Mouse (Mus musculus) myocyte (in vitro differentiated cells): ENCODE results near the gene C8b. TPM values are rescaled to one million over a fixed set of nuclear protein-coding genes. Genes with fewer than 3 reads are reported as not detected.

Source experiments
- H3K27me3 ChIP-seq: one replicate; pipeline ENCODE4 v1.6.1; 2011; ENCODE audit not compliant: control insufficient read depth, insufficient read depth, insufficient read length
- H3K36me3 ChIP-seq: one replicate; pipeline ENCODE4 v1.6.1; 2011; ENCODE audit not compliant: control insufficient read depth, insufficient read depth
- H3K4me2 ChIP-seq: one replicate; pipeline ENCODE4 v1.6.1; 2011; ENCODE audit warnings: low read depth, control low read depth
- H3K4me3 ChIP-seq: one replicate; pipeline ENCODE4 v1.5.1; 2011; ENCODE audit warnings: mild to moderate bottlenecking, control low read depth, moderate library complexity
- H3K79me2 ChIP-seq: one replicate; pipeline ENCODE4 v1.6.1; 2011; ENCODE audit not compliant: control insufficient read depth, insufficient read depth
- H3ac ChIP-seq: one replicate; pipeline ENCODE4 v1.6.1; 2011; ENCODE audit not compliant: control insufficient read depth, insufficient read length
- CEBPB ChIP-seq: IDR thresholded peaks from 2 replicates; pipeline ENCODE4 v1.6.1; 2011; ENCODE audit warnings: mild to moderate bottlenecking, moderate library complexity; ENCODE audit not compliant: poor library complexity, insufficient read depth, severe bottlenecking
- E2F4 ChIP-seq: IDR thresholded peaks from one replicate; pipeline ENCODE4 v1.6.1; 2011; ENCODE audit warnings: mild to moderate bottlenecking, control low read depth, moderate library complexity; ENCODE audit not compliant: insufficient read depth
- MAX ChIP-seq: IDR thresholded peaks from one replicate; pipeline ENCODE4 v1.6.1; 2011; ENCODE audit warnings: low read depth, mild to moderate bottlenecking, control low read depth
- MYOD1 ChIP-seq, 3 experiments: IDR thresholded peaks; one replicate each; pipeline ENCODE4 v1.6.1; 2011; ENCODE audit warnings: control low read depth in 2 of 3, low read depth in 2 of 3, mild to moderate bottlenecking in 2 of 3, moderate library complexity in 1 of 3; ENCODE audit not compliant: insufficient read length in 2 of 3, control insufficient read depth in 1 of 3
- MYOG ChIP-seq, 3 experiments: IDR thresholded peaks; one replicate each; pipeline ENCODE4 v1.6.1; 2011; ENCODE audit warnings: control low read depth in 2 of 3, low read depth in 2 of 3, mild to moderate bottlenecking in 2 of 3; ENCODE audit not compliant: insufficient read length in 2 of 3, control insufficient read depth in 1 of 3, insufficient read depth in 1 of 3
- POLR2A ChIP-seq: IDR thresholded peaks from one replicate; pipeline ENCODE4 v1.6.1; 2011; ENCODE audit warnings: low read depth, mild to moderate bottlenecking, control low read depth, moderate library complexity; ENCODE audit not compliant: insufficient read length
- POLR2AphosphoS2 ChIP-seq: IDR thresholded peaks from one replicate; pipeline ENCODE4 v1.6.1; 2011; ENCODE audit warnings: low read depth, control low read depth; ENCODE audit not compliant: insufficient read length
- REST ChIP-seq: IDR thresholded peaks from one replicate; pipeline ENCODE4 v1.6.1; 2011; ENCODE audit warnings: mild to moderate bottlenecking, control low read depth, moderate library complexity; ENCODE audit not compliant: insufficient read depth, insufficient read length
- SRF ChIP-seq: IDR thresholded peaks from one replicate; pipeline ENCODE4 v1.6.1; 2011; ENCODE audit warnings: low read depth; ENCODE audit not compliant: control insufficient read depth, insufficient read length
- TCF12 ChIP-seq: IDR thresholded peaks from one replicate; pipeline ENCODE4 v1.6.1; 2011; ENCODE audit warnings: mild to moderate bottlenecking, control low read depth; ENCODE audit not compliant: poor library complexity, insufficient read depth, severe bottlenecking
- TCF3 ChIP-seq: IDR thresholded peaks from one replicate; pipeline ENCODE4 v1.6.1; 2011; ENCODE audit warnings: low read depth, control low read depth; ENCODE audit not compliant: insufficient read length
- USF1 ChIP-seq: IDR thresholded peaks from one replicate; pipeline ENCODE4 v1.6.1; 2011; ENCODE audit warnings: low read depth, mild to moderate bottlenecking, control low read depth, moderate library complexity
- polyA plus RNA-seq: library from polyadenylated mRNA; unstranded; fragments of >200 nt; fragmentation: generic; extraction: Trizol; gene quantifications from one replicate; pipeline ENCODE4 v1.2.1, GENCODE M21; 2012; ENCODE audit warnings: missing spikeins

Gene C8b
- polyA plus RNA-seq, 1 experiment, result not detected

- no peak overlapping the region for H3ac ChIP-seq
- no peaks in the 10 kb centered on the region for H3K27me3 ChIP-seq
- no peak for TF ChIP-seq MYOD1 (IDR thresholded peaks at IDR 0.05; ENCODE audit: control insufficient read depth in 1 of 3, insufficient read length in 2 of 3, low read depth in 2 of 3)
- no peak for TF ChIP-seq TCF3
- TF ChIP-seq SRF, result no peak
- no peak for TF ChIP-seq CEBPB
- no peak for TF ChIP-seq E2F4
- no peak for TF ChIP-seq POLR2AphosphoS2
- TF ChIP-seq POLR2A, result no peak
- no peak for TF ChIP-seq USF1
- no peak for TF ChIP-seq TCF12
- TF ChIP-seq MYOG (IDR thresholded peaks at IDR 0.05; ENCODE audit: control insufficient read depth in 1 of 3, insufficient read depth in 1 of 3, insufficient read length in 2 of 3, low read depth in 2 of 3), result no peak
- TF ChIP-seq MAX, result no peak
- TF ChIP-seq REST, result no peak
- no peak overlapping the region for H3K4me2 ChIP-seq
- H3K79me2 ChIP-seq, result no peaks in the 10 kb centered on the region
- no peaks in the 10 kb centered on the region for H3K36me3 ChIP-seq
- H3K4me3 ChIP-seq, result no peak overlapping the region
Observed at GRCm38 (mm10) chr4:104725673-104726072, 40.4 kb upstream of the C8b start.

GRCm38 (mm10) chr4:104729185-104729584 lies 36.9 kb upstream of the C8b start:
- Histone ChIP-seq H3K4me2 (no peak overlapping the region), H3ac (no peak overlapping the region), H3K27me3 (no peaks in the 10 kb centered on the region), H3K79me2 (no peaks in the 10 kb centered on the region), H3K4me3 (no peak overlapping the region), H3K36me3 (no peaks in the 10 kb centered on the region)
- TF ChIP-seq MYOG (IDR thresholded peaks at IDR 0.05; ENCODE audit: control insufficient read depth in 1 of 3, insufficient read depth in 1 of 3, insufficient read length in 2 of 3, low read depth in 2 of 3), result no peak
- TF ChIP-seq POLR2A, result no peak
- no peak for TF ChIP-seq E2F4
- TF ChIP-seq MAX, result no peak
- no peak for TF ChIP-seq USF1
- no peak for TF ChIP-seq TCF3
- no peak for TF ChIP-seq SRF
- no peak for TF ChIP-seq POLR2AphosphoS2
- no peak for TF ChIP-seq MYOD1 (IDR thresholded peaks at IDR 0.05; ENCODE audit: control insufficient read depth in 1 of 3, insufficient read length in 2 of 3, low read depth in 2 of 3)
- no peak for TF ChIP-seq TCF12
- no peak for TF ChIP-seq CEBPB
- no peak for TF ChIP-seq REST

- Histone ChIP-seq H3K27me3 (no peaks in the 10 kb centered on the region), H3K36me3 (no peaks in the 10 kb centered on the region), H3K4me2 (no peak overlapping the region), H3ac (no peak overlapping the region), H3K79me2 (no peaks in the 10 kb centered on the region), H3K4me3 (no peak overlapping the region)
- TF ChIP-seq MAX (no peak), TCF12 (no peak), MYOD1 (IDR thresholded peaks at IDR 0.05; ENCODE audit: control insufficient read depth in 1 of 3, insufficient read length in 2 of 3, low read depth in 2 of 3) (no peak), CEBPB (no peak), E2F4 (no peak), SRF (no peak), USF1 (no peak)
Observed at GRCm38 (mm10) chr4:104746500-104746899, 19.6 kb upstream of the C8b start.

- no peak for TF ChIP-seq POLR2AphosphoS2
- no peak for TF ChIP-seq TCF12
- TF ChIP-seq CEBPB, result no peak
- TF ChIP-seq REST, result no peak
- no peak for TF ChIP-seq POLR2A
- TF ChIP-seq MYOG (IDR thresholded peaks at IDR 0.05; ENCODE audit: control insufficient read depth in 1 of 3, insufficient read depth in 1 of 3, insufficient read length in 2 of 3, low read depth in 2 of 3), result no peak
- no peak for TF ChIP-seq USF1
- no peak for TF ChIP-seq MYOD1 (IDR thresholded peaks at IDR 0.05; ENCODE audit: control insufficient read depth in 1 of 3, insufficient read length in 2 of 3, low read depth in 2 of 3)
- no peaks in the 10 kb centered on the region for H3K36me3 ChIP-seq
- no peak overlapping the region for H3K4me2 ChIP-seq
- no peak overlapping the region for H3ac ChIP-seq
- no peaks in the 10 kb centered on the region for H3K27me3 ChIP-seq
- no peak overlapping the region for H3K4me3 ChIP-seq
- H3K79me2 ChIP-seq, result no peaks in the 10 kb centered on the region
Observed at GRCm38 (mm10) chr4:104754090-104754489, 12.0 kb upstream of the C8b start.

- Histone ChIP-seq H3K27me3 (no peaks in the 10 kb centered on the region), H3K4me3 (no peak overlapping the region), H3K79me2 (no peaks in the 10 kb centered on the region), H3K4me2 (no peak overlapping the region), H3ac (no peak overlapping the region), H3K36me3 (no peaks in the 10 kb centered on the region)
- TF ChIP-seq USF1, result no peak
- no peak for TF ChIP-seq TCF12
- no peak for TF ChIP-seq SRF
- no peak for TF ChIP-seq MYOG (IDR thresholded peaks at IDR 0.05; ENCODE audit: control insufficient read depth in 1 of 3, insufficient read depth in 1 of 3, insufficient read length in 2 of 3, low read depth in 2 of 3)
- no peak for TF ChIP-seq E2F4
- TF ChIP-seq MAX, result no peak
- no peak for TF ChIP-seq MYOD1 (IDR thresholded peaks at IDR 0.05; ENCODE audit: control insufficient read depth in 1 of 3, insufficient read length in 2 of 3, low read depth in 2 of 3)
- no peak for TF ChIP-seq CEBPB
- TF ChIP-seq TCF3, result no peak
- no peak for TF ChIP-seq REST
- no peak for TF ChIP-seq POLR2AphosphoS2
- TF ChIP-seq POLR2A, result no peak
Observed at GRCm38 (mm10) chr4:104760878-104761624, 5.1 kb upstream of the C8b start.
